Mouse (Mus musculus): ENCODE measurements around the gene Nemp1. TPM values are rescaled to one million over a fixed set of nuclear protein-coding genes. Genes with fewer than 3 reads are reported as not detected.

Gene Nemp1
- polyA plus RNA-seq, 1 experiment from 2014 or later = 3.4 TPM

DNA sequence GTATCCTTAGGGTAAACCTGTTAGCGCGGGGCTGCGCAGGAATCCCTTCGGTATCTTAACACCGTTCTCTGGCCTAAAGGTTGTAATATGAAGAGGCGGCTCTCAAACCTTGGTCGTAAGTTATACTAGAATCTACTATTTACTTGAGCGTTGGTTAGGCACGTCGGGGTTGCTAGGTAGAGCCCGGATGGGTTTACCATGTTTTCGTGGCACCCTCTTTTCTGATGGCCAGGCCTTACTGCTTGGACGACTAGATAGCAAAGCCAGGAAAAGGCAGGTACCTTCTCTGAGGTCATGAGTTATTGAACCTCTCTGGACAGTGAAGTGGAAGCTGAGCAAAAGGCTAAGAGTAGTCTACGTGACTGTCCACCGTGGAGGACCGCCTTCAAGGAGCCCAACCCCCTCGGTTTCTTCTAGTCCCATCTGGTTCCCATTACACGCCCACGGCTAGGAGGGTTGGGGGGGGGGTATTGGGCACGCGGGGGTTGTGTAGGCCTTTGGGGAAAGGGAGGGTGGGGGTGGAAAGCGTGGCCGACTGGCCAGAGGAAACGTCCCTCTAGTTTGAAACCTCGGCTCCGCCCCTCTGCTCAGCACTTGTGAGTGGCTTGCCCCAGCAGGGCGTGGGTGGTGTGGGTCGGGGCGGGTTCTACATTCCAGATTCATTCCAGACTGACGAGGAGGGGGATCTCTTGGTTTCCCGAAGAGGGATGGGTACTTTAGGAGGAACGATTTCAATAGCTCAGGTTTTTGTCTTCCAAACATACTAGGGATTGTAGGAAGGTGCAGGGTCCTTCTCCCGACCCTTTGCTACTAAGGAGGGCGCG, 780 bp downstream of the Nemp1 start:
- peak overlapping the region; percentile 96 for H3K4me2 ChIP-seq
- H3K27me3 ChIP-seq (replicated peaks) = peaks cover 62% of the 10 kb centered on the region
- peak overlapping the region; percentile 44 for H3K9ac ChIP-seq (replicated peaks)
- 3% methylated on average over 35 of the region's 35 CpGs for WGBS
- H3K9me3 ChIP-seq (replicated peaks) = no peaks in the 10 kb centered on the region
- no peaks in the 10 kb centered on the region for H3K36me3 ChIP-seq
- peak overlapping the region; percentile 78 for H3K27ac ChIP-seq (replicated peaks)
- H3K4me1 ChIP-seq = peaks cover 52% of the 10 kb centered on the region
- H3K4me3 ChIP-seq (replicated peaks) = peak overlapping the region; percentile 54
- 0 out of 2 replicates have a peak, but pooled peaks have one; percentile 19 for ATAC-seq (ENCODE audit: low FRiP score)

DNA sequence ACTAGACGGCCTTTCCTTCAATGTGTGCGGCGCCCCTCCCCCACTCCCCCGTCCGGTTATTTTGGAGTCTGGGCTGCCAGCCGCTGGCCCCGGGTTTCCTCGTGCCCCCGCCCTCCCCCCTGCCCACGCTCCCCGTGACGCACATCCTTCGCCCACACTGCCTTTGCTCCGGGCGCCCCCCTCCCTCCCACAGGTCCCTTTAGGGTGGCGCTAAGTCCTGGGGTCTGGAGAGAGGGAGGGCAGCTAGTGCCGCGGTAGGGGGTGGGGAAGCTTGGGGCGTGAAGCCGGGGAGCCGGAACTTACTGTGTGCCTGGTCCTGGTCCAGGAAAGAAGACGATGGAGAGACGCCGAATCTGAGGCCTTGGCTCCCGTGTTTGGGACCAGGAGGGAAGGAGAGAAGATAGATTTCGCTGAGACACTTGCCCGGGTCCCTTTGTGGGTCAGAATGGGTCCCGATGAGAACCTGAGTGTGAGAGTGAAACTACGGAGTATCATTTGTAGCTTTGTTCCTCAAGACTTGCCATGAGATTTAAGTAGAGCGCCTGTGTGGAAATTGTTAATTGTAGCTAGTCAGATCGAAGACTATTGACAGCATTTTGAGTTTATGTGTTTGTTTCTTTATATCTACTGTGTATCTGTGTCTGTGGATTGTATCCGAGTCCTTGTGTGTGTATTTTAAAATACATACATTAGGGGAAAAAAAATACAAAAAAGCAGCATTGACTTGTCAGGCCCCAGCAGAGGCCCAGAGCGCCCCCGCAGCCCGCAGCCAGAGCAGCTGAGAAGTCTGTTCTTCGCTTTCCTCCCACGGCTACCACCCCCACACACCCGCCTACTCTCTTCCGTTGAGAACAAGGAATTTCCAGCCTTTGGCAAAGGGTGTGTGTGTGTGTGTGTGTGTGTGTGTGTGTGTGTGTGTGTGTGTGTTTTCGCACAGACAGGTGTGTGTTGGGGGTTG, 1.7 kb downstream of the Nemp1 start, which contains the start of gene Nab2:
Gene Nab2, minus strand, starts transcription at position 476 of the 958 bp plus-strand sequence.
- H3K4me3 ChIP-seq (replicated peaks) = peak within 1 kb of the TSS; percentile 54
- peak within 1 kb of the TSS; percentile 78 for H3K27ac ChIP-seq (replicated peaks)
- peaks cover 53% of the 10 kb centered on the region for H3K27me3 ChIP-seq (replicated peaks)
- no peak for ATAC-seq (ENCODE audit: low FRiP score)
- peak within 1 kb of the TSS; percentile 44 for H3K9ac ChIP-seq (replicated peaks)
- peak within 1 kb of the TSS; percentile 96 for H3K4me2 ChIP-seq
- H3K36me3 ChIP-seq = no peaks in the 10 kb centered on the region
- no peaks in the 10 kb centered on the region for H3K9me3 ChIP-seq (replicated peaks)
- WGBS = 3% methylated on average over 38 of the region's 40 CpGs
- peaks cover 46% of the 10 kb centered on the region for H3K4me1 ChIP-seq

DNA sequence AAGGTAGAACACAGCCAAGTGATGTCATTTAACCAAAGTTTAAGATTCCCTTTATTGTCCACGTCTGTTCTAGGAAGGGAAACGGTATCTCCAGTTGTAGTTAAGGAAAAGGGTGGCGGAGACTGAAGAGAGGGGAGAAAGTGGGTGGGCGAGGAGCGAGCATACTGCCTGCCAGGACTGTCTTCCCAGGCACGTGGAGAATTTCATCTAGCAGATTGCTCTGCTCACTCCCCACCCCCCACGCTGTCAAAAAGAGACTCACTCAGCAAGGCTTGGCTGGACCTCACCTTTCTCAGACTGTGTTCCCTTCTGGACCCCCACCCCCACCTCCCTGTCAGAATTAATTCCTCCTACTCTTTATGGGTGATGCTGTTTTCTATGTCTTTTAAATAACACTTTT, 2.5 kb downstream of the Nemp1 start:
- peak overlapping the region; percentile 78; the same call in 1 of the 2 replicates for H3K27ac ChIP-seq (replicated peaks)
- peaks cover 45% of the 10 kb centered on the region for H3K27me3 ChIP-seq (replicated peaks)
- H3K9ac ChIP-seq (replicated peaks) = no peak overlapping the region
- peaks cover 45% of the 10 kb centered on the region for H3K4me1 ChIP-seq
- H3K4me3 ChIP-seq (replicated peaks) = no peak overlapping the region
- H3K36me3 ChIP-seq = no peaks in the 10 kb centered on the region
- no peaks in the 10 kb centered on the region for H3K9me3 ChIP-seq (replicated peaks)
- 27% methylated on average over 7 of the region's 7 CpGs for WGBS
- H3K4me2 ChIP-seq = peak overlapping the region; percentile 96
- no peak for ATAC-seq (ENCODE audit: low FRiP score)

DNA sequence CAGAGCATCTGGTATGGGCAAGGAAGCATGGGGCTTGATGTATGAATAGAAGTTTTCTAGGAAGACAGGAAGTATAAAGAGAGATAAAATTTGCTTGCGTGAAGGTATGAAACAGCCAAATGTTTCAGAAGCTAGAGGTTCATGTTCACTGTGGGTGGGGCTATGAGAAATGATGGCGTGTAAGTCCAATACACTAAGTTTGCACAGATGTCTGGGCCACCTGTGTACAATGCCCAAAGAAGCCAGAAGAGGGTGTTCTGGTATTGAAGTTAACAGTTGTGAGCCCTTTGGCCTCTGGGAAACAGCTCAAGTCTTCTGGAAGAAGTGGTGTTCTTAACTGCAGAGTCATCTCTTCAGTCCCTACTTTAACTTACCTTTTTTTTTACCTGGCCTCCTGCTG, 3.5 kb downstream of the Nemp1 start:
- ATAC-seq (ENCODE audit: low FRiP score) = no peak
- Histone ChIP-seq H3K9ac (replicated peaks) (no peak overlapping the region), H3K27ac (replicated peaks) (no peak overlapping the region), H3K4me3 (replicated peaks) (no peak overlapping the region), H3K27me3 (replicated peaks) (peaks cover 35% of the 10 kb centered on the region), H3K4me2 (no peak overlapping the region), H3K9me3 (replicated peaks) (no peaks in the 10 kb centered on the region), H3K4me1 (peaks cover 39% of the 10 kb centered on the region), H3K36me3 (no peaks in the 10 kb centered on the region)
- WGBS = 96% methylated on average over 2 of the region's 2 CpGs

DNA sequence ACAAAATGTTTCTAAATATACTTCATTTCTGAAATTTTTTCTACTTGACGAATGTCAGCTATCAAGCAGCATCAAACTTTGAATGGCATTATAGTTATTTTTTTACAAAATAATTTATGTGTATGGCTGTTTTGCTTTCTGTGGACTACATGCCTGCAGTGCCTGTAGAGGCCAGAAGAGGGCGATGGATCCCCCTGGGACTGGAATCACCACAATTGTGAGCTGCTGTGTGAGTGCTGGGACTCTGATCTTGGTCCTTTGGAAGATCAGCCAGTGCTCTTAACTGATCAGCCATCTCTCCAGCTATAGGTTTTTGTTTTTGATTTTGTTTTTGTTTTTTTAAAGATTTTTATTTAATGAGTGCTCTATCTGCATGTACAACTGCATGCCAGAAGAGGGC, 4.6 kb downstream of the Nemp1 start:
- no peak overlapping the region for H3K4me2 ChIP-seq
- ATAC-seq (ENCODE audit: low FRiP score) = no peak
- no peak overlapping the region for H3K4me3 ChIP-seq (replicated peaks)
- peaks cover 35% of the 10 kb centered on the region for H3K4me1 ChIP-seq
- H3K9me3 ChIP-seq (replicated peaks) = no peaks in the 10 kb centered on the region
- H3K27me3 ChIP-seq (replicated peaks) = peaks cover 24% of the 10 kb centered on the region
- H3K27ac ChIP-seq (replicated peaks) = no peak overlapping the region
- no peaks in the 10 kb centered on the region for H3K36me3 ChIP-seq
- H3K9ac ChIP-seq (replicated peaks) = no peak overlapping the region
- 45% methylated on average over 2 of the region's 2 CpGs for WGBS

DNA sequence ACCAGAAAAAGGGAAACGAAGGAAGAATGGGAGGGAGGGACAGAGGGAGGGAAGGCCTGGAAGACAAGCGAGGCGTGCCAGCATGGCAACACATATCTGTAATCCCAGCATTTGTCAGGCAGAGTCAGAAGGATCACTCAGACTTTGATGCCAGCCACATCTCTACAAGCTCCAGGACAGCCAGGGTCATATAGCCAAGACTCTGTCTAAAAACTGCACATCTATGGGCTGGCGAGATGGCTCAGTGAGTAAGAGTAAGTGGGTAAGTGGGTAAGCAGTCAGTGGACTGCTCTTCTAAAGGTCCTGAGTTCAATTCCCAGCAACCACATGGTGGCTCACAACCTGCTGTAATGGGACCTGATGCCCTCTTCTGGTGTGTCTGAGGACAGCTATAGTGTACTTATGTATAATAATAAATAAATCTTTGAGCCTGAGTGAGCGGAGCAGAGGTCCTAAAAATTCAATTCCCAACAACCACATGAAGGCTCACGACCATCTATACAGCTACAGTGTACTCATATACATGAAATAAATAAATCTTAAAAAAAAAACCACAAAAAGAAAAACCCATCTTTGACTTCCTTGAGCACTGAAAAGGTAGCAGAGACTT, 7.5 kb downstream of the Nemp1 start:
- WGBS = 96% methylated on average over 6 of the region's 6 CpGs
- no peak for ATAC-seq (ENCODE audit: low FRiP score)
- Histone ChIP-seq H3K27me3 (replicated peaks) (peaks cover 9% of the 10 kb centered on the region; the same call in 1 of the 2 replicates), H3K36me3 (no peaks in the 10 kb centered on the region), H3K27ac (replicated peaks) (no peak overlapping the region), H3K4me3 (replicated peaks) (no peak overlapping the region), H3K9me3 (replicated peaks) (no peaks in the 10 kb centered on the region), H3K9ac (replicated peaks) (no peak overlapping the region), H3K4me2 (no peak overlapping the region), H3K4me1 (peaks cover 20% of the 10 kb centered on the region)

DNA sequence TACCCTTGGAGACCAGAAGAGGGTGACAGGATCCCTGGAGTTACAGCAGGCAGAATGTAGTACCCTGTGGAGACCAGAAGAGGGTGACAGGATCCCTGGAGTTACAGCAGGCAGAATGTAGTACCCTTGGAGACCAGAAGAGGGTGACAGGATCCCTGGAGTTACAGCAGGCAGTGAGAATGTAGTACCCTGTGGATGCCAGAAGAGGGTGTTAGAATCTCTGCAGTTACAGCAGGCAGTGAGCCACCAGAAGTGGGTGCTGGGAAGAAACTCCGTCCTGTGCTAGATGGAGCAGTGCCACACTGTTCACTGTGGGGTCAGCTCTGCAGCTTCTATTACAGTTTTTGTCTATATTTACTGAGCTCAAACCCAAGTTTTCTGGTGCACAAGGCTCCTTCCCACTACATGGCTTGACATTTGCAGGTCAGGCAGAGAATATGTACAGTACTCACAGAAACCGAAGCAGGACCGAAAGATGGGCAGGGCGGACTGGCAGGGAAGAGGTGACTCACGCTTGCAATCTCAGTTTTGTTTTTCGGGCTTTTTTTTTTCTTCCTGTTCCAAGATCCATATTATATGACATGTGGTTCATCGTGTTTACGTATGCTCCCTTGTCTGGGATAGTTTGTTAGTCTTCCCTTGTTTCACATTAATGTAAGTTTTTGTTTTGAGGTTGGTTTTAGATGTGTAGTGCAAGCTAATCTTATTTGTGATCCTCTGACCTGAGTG, 8.3 kb downstream of the Nemp1 start:
- Histone ChIP-seq H3K36me3 (no peaks in the 10 kb centered on the region), H3K9ac (replicated peaks) (no peak overlapping the region), H3K4me2 (no peak overlapping the region), H3K27ac (replicated peaks) (peak overlapping the region; percentile 60; the same call in 1 of the 2 replicates), H3K27me3 (replicated peaks) (peaks cover 4% of the 10 kb centered on the region; the same call in 1 of the 2 replicates), H3K9me3 (replicated peaks) (no peaks in the 10 kb centered on the region), H3K4me3 (replicated peaks) (no peak overlapping the region), H3K4me1 (peaks cover 20% of the 10 kb centered on the region)
- WGBS = 88% methylated on average over 8 of the region's 8 CpGs
- ATAC-seq (ENCODE audit: low FRiP score) = no peak

DNA sequence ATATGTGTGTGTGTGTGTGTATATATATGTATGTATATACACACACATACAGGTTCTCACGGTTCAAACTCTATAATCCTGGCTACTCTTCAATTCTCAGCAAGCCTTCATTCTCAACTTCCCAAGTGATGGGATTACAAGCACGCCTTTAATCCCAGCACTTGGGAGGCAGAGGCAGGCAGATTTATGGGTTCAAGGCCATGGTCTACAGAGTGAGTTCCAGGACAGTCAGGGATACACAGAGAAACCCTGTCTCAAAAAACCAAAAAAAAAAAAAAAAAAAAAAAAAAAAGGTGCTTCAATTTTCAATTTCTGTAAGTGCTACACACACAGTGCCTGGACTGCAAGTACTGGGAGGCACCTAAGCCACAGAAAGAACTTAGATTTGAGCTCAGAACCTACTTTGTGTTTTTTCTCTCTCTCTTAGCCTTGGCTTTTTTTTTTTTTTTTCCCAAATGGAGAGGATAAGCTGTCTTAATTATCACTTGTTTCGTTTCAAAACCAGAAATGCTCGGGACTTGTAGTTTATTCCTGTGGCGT, 9.2 kb downstream of the Nemp1 start:
- H3K4me2 ChIP-seq = peak overlapping the region; percentile 91
- no peaks in the 10 kb centered on the region for H3K36me3 ChIP-seq
- peak overlapping the region; percentile 77 for H3K27ac ChIP-seq (replicated peaks)
- peak overlapping the region; percentile 60 for H3K4me3 ChIP-seq (replicated peaks)
- peak overlapping the region; percentile 57 for H3K9ac ChIP-seq (replicated peaks)
- no peaks in the 10 kb centered on the region for H3K9me3 ChIP-seq (replicated peaks)
- no peak for ATAC-seq (ENCODE audit: low FRiP score)
- H3K27me3 ChIP-seq (replicated peaks) = no peaks in the 10 kb centered on the region
- peaks cover 20% of the 10 kb centered on the region for H3K4me1 ChIP-seq
- WGBS = 56% methylated on average over 5 of the region's 5 CpGs

DNA sequence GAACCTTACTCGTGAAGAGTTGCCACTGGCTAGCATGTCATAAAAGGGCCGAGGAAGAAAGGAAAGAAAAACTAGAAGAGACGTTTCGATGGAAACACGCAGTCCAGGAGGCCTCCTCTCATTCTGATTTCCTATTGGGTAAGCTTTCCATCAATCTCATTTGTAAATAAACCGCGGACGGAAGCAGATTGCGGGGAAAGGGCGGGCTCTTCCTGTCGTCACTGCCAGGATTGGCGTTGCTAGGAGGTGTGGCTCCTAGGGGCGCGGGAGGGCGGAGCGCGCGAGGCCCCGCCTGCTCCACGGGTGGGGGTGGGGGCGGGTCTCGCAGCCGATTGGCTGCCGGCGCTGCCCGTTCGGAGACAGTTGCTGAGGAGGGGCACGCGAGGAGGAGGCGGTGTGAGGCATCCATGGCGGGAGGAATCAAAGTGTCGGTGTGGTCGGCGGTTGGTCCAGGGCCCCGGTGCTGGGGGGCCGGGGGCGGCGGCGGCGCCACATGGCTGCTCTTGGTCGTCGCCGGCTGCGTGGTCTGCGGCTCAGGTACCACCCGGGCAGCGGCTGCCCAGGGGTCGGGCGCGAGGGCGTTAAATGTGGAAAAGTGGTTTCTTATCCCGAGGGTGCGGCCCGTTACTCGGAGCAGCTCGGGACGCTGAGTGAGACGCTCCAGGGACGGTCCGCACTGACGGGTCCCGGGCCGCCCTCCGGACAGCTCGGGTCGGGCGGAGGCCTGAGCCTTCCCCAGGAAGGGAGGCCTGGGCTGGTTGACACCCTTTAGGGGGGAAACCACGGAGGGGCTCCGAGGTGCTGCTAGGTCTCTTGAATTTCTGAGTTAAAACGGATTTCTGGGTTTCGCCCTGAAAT, 10.2 kb downstream of the Nemp1 start:
- peak overlapping the region; percentile 60 for H3K9ac ChIP-seq (replicated peaks)
- H3K36me3 ChIP-seq = no peaks in the 10 kb centered on the region
- under 1% methylated on average over 71 of the region's 71 CpGs for WGBS
- peak overlapping the region; percentile 77 for H3K27ac ChIP-seq (replicated peaks)
- peak overlapping the region; percentile 91 for H3K4me2 ChIP-seq
- no peaks in the 10 kb centered on the region for H3K27me3 ChIP-seq (replicated peaks)
- no peaks in the 10 kb centered on the region for H3K9me3 ChIP-seq (replicated peaks)
- H3K4me1 ChIP-seq = peaks cover 20% of the 10 kb centered on the region
- peak; percentile 97 for ATAC-seq (ENCODE audit: low FRiP score)
- peak overlapping the region; percentile 60 for H3K4me3 ChIP-seq (replicated peaks)
